Mouse (Mus musculus) CH12.LX (cell line): ENCODE measurements at regions not wholly inside any gene's neighbourhood (a gene's known extent, or its start where the extent isn't known, plus 50 kb on each side); places are given as distances from the start of the nearest gene placed in this dataset.

Experiments used
- CTCF ChIP-seq, 2 experiments: IDR thresholded peaks in 1 of 2; conservative IDR thresholded peaks in 1 of 2; 2 replicates each; pipeline ENCODE4 v1.5.1; 2011 to 2012; ENCODE audit warnings: low read depth in 2 of 2, low read length in 2 of 2, improper control_type of control experiment in 1 of 2, inconsistent platforms in 1 of 2, mild to moderate bottlenecking in 1 of 2, moderate library complexity in 1 of 2
- MEF2A ChIP-seq: IDR thresholded peaks from 2 replicates; pipeline ENCODE4 v1.6.1; 2014; ENCODE audit warnings: low read depth, mild to moderate bottlenecking, inconsistent platforms, low read length, improper control_type of control experiment, borderline replicate concordance
- MYC ChIP-seq: IDR thresholded peaks from 2 replicates; pipeline ENCODE4 v1.6.1; 2011; ENCODE audit warnings: low read depth, mild to moderate bottlenecking, improper control_type of control experiment, low read length
- NRF1 ChIP-seq: IDR thresholded peaks from 2 replicates; pipeline ENCODE4 v1.6.1; 2014; ENCODE audit warnings: low read depth, mild to moderate bottlenecking, inconsistent platforms, low read length, improper control_type of control experiment, moderate library complexity
- POLR2A ChIP-seq: IDR thresholded peaks from 2 replicates; pipeline ENCODE4 v1.6.1; 2011; ENCODE audit warnings: low read depth, mild to moderate bottlenecking, improper control_type of control experiment, low read length
- ZMIZ1 ChIP-seq: IDR thresholded peaks from 2 replicates; pipeline ENCODE4 v1.6.1; 2012; ENCODE audit warnings: low read depth, mild to moderate bottlenecking, inconsistent platforms, low read length, improper control_type of control experiment
- ZNF384 ChIP-seq: IDR thresholded peaks from 2 replicates; pipeline ENCODE4 v1.6.1; 2012; ENCODE audit warnings: low read depth, low read length, improper control_type of control experiment, inconsistent platforms

DNA sequence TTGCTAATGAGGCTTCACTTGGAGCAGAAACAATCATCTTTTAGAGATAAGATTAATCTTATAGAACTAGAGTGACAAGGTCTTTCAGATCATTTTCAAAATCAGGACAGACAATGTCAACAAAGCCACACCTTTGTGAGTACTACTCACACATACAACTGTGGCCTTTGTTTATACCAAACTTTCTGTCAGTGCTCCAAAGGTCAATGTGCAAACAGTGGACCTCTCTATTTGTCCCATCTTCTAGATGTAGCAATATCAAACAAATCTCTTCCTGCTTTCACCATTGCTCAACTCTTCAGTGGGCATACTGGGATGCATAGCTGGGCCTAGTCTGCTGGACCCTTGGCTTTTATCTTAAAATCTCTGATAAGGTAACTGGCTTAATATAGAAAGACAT is 300.9 kb upstream of the Egfl6 start:
- TF ChIP-seq CTCF (conservative IDR thresholded peaks at IDR 0.05 in 1 of 2, IDR thresholded peaks at IDR 0.05 in 1 of 2; ENCODE audit: low read depth in 2 of 2, low read length in 2 of 2) (no peak), ZMIZ1 (no peak), POLR2A (no peak), MYC (no peak), MEF2A (no peak), ZNF384 (no peak), NRF1 (no peak)
